Mouse (Mus musculus): ENCODE data around the gene Hes1.

GRCm38 (mm10) chr16:30070771-30071191, 6.6 kb downstream of the Hes1 start:
- no peak for TF ChIP-seq GATA1 (IDR thresholded peaks at IDR 0.05; ENCODE audit: low read length)
- TF ChIP-seq TAL1 (IDR thresholded peaks at IDR 0.05; ENCODE audit: low read length): no peak

Measured in erythroblast, embryonic 14.5 days (primary cell).